Mouse (Mus musculus) stomach, embryonic 14.5 days (tissue): Measurements from ENCODE around the gene Ppp2r2c. TPM values are rescaled to one million over a fixed set of nuclear protein-coding genes. Genes with fewer than 3 reads are reported as not detected.

Experiments used
- ATAC-seq: fragments of 200-750 bp; cut with Nextera tagmentation; 2 replicates; pipeline ENCODE4 v1.8.0; 2017; ENCODE audit warnings: low read depth, moderate TSS enrichment; ENCODE audit not compliant: insufficient number of reproducible peaks, insufficient read depth, low FRiP score
- H3K27ac ChIP-seq: fragments of 300-500 bp; sonication (generic); 2 replicates; pipeline ENCODE4 v1.5.1; 2014; ENCODE audit warnings: mild to moderate bottlenecking, low read length, moderate library complexity, mixed read lengths
- H3K27me3 ChIP-seq: fragments of 300-500 bp; sonication (generic); 2 replicates; pipeline ENCODE4 v1.6.1; 2014; ENCODE audit warnings: low read length, control low read depth, mixed read lengths; ENCODE audit not compliant: control insufficient read depth, insufficient read depth
- H3K36me3 ChIP-seq: fragments of 300-500 bp; sonication (generic); 2 replicates; pipeline ENCODE4 v1.6.1; 2014; ENCODE audit warnings: mild to moderate bottlenecking, control low read depth, low read length, moderate library complexity, mixed read lengths; ENCODE audit not compliant: control insufficient read depth, insufficient read depth
- H3K4me1 ChIP-seq: fragments of 300-500 bp; sonication (generic); 2 replicates; pipeline ENCODE4 v1.6.1; 2014; ENCODE audit warnings: low read length, control low read depth, mixed read lengths; ENCODE audit not compliant: control insufficient read depth, insufficient read depth
- H3K4me2 ChIP-seq: fragments of 300-500 bp; sonication (generic); replicated peaks from 2 replicates; pipeline ENCODE4 v1.6.1; 2014; ENCODE audit warnings: low read depth, low read length, control low read depth
- H3K4me3 ChIP-seq: fragments of 300-500 bp; sonication (generic); 2 replicates; pipeline ENCODE4 v1.5.1; 2014; ENCODE audit warnings: low read depth, low read length, control low read depth
- H3K9ac ChIP-seq: fragments of 300-500 bp; sonication (generic); replicated peaks from 2 replicates; pipeline ENCODE4 v1.6.1; 2014; ENCODE audit warnings: low read depth, mild to moderate bottlenecking, control low read depth, low read length, moderate library complexity, mixed read lengths
- H3K9me3 ChIP-seq: fragments of 300-500 bp; sonication (generic); 2 replicates; pipeline ENCODE4 v1.6.1; 2016; ENCODE audit warnings: low read depth, low read length, control low read depth; ENCODE audit not compliant: control insufficient read depth
- WGBS: fragments of 180-500 bp; shearing (Covaris S2); extraction: QIAGEN DNeasy Blood & Tissue Kit; methylation state at CpG from one replicate; pipeline ENCODE4 v1.1.7; 2014; 5-methylcytosine and 5-hydroxymethylcytosine counted together
- polyA plus RNA-seq: library from polyadenylated mRNA; unstranded; fragments of >200 nt; fragmentation: Nextera tagmentation; extraction: Ambion mirVana; gene quantifications from 2 replicates; pipeline ENCODE4 v1.2.1, GENCODE M21; 2014

Gene Ppp2r2c
- polyA plus RNA-seq, 1 experiment from 2014 or later, result 1.0 TPM

GRCm38 (mm10) chr5:36977809-36978208, 109.5 kb downstream of the Ppp2r2c start:
- H3K4me1 ChIP-seq, result no peaks in the 10 kb centered on the region
- no peak overlapping the region for H3K4me2 ChIP-seq
- no peak for ATAC-seq
- H3K9me3 ChIP-seq, result no peaks in the 10 kb centered on the region
- 71% methylated on average over 9 of the region's 9 CpGs for WGBS
- no peak overlapping the region for H3K9ac ChIP-seq
- peaks cover 7% of the 10 kb centered on the region for H3K36me3 ChIP-seq
- H3K27ac ChIP-seq, result no peak overlapping the region
- H3K27me3 ChIP-seq, result no peaks in the 10 kb centered on the region
- H3K4me3 ChIP-seq, result no peak overlapping the region

- H3K9ac ChIP-seq, result no peak overlapping the region
- no peaks in the 10 kb centered on the region; the same call in none of the 2 replicates for H3K36me3 ChIP-seq
- H3K4me2 ChIP-seq, result no peak overlapping the region
- H3K27me3 ChIP-seq, result no peaks in the 10 kb centered on the region
- WGBS, result 72% methylated on average over 8 of the region's 8 CpGs
- ATAC-seq, result no peak
- H3K4me3 ChIP-seq, result no peak overlapping the region
- no peaks in the 10 kb centered on the region for H3K9me3 ChIP-seq
- no peaks in the 10 kb centered on the region for H3K4me1 ChIP-seq
- H3K27ac ChIP-seq, result no peak overlapping the region
Observed at GRCm38 (mm10) chr5:36979001-36979400, 110.7 kb downstream of the Ppp2r2c start.

GRCm38 (mm10) chr5:36979631-36980030, 111.3 kb downstream of the Ppp2r2c start:
- 81% methylated on average over 7 of the region's 7 CpGs for WGBS
- Histone ChIP-seq H3K27me3 (no peaks in the 10 kb centered on the region), H3K9me3 (no peaks in the 10 kb centered on the region), H3K9ac (no peak overlapping the region), H3K27ac (no peak overlapping the region), H3K4me2 (no peak overlapping the region), H3K4me3 (no peak overlapping the region), H3K4me1 (no peaks in the 10 kb centered on the region), H3K36me3 (no peaks in the 10 kb centered on the region; the same call in none of the 2 replicates)
- no peak for ATAC-seq

- Histone ChIP-seq H3K4me2 (no peak overlapping the region), H3K9ac (no peak overlapping the region), H3K4me3 (no peak overlapping the region), H3K9me3 (no peaks in the 10 kb centered on the region), H3K4me1 (no peaks in the 10 kb centered on the region), H3K27ac (no peak overlapping the region), H3K27me3 (no peaks in the 10 kb centered on the region), H3K36me3 (no peaks in the 10 kb centered on the region; the same call in none of the 2 replicates)
- WGBS, result 84% methylated on average over 4 of the region's 4 CpGs
- no peak for ATAC-seq
Observed at GRCm38 (mm10) chr5:36982271-36982670, 114.0 kb downstream of the Ppp2r2c start.

GRCm38 (mm10) chr5:36986617-36987016, 118.3 kb downstream of the Ppp2r2c start:
- no peak overlapping the region for H3K9ac ChIP-seq
- no peak overlapping the region for H3K4me3 ChIP-seq
- no peaks in the 10 kb centered on the region for H3K9me3 ChIP-seq
- no peak overlapping the region for H3K27ac ChIP-seq
- no peaks in the 10 kb centered on the region; the same call in 1 of the 2 replicates for H3K4me1 ChIP-seq
- no peak for ATAC-seq
- no peak overlapping the region for H3K4me2 ChIP-seq
- no peaks in the 10 kb centered on the region for H3K27me3 ChIP-seq
- no peaks in the 10 kb centered on the region for H3K36me3 ChIP-seq
- WGBS, result 85% methylated on average over 1 of the region's 1 CpGs

GRCm38 (mm10) chr5:36988124-36988780, 119.9 kb downstream of the Ppp2r2c start:
- H3K27ac ChIP-seq, result no peak overlapping the region
- WGBS, result 9% methylated on average over 24 of the region's 24 CpGs

GRCm38 (mm10) chr5:36988781-36989624, 120.7 kb downstream of the Ppp2r2c start, which contains the start of gene Wfs1:
Gene Wfs1 (minus strand): TSS chr5:36989205.
- no peaks in the 10 kb centered on the region for H3K9me3 ChIP-seq
- no peaks in the 10 kb centered on the region for H3K27me3 ChIP-seq
- no peaks in the 10 kb centered on the region; the same call in 1 of the 2 replicates for H3K4me1 ChIP-seq
- no peaks in the 10 kb centered on the region for H3K36me3 ChIP-seq
- peak within 1 kb of the TSS; percentile 63 for H3K9ac ChIP-seq
- H3K27ac ChIP-seq, result no peak within 1 kb of the TSS
- under 1% methylated on average over 60 of the region's 60 CpGs for WGBS
- peak within 1 kb of the TSS; percentile 60 for H3K4me2 ChIP-seq
- ATAC-seq, result peak; percentile 99
- H3K4me3 ChIP-seq, result peak within 1 kb of the TSS; percentile 56

More at GRCm38 (mm10) chr5:36988124-36988780, 119.9 kb downstream of the Ppp2r2c start:
- Histone ChIP-seq H3K9me3 (no peaks in the 10 kb centered on the region), H3K36me3 (no peaks in the 10 kb centered on the region), H3K27me3 (no peaks in the 10 kb centered on the region), H3K4me3 (peak overlapping the region; percentile 56), H3K4me1 (no peaks in the 10 kb centered on the region; the same call in 1 of the 2 replicates), H3K9ac (peak overlapping the region; percentile 63), H3K4me2 (peak overlapping the region; percentile 60)
- ATAC-seq, result 0 out of 2 replicates have a peak, but pooled peaks have one; percentile 1

GRCm38 (mm10) chr5:36989625-36989977, 121.3 kb downstream of the Ppp2r2c start:
- H3K4me3 ChIP-seq, result peak overlapping the region; percentile 56
- no peaks in the 10 kb centered on the region; the same call in 1 of the 2 replicates for H3K4me1 ChIP-seq
- H3K4me2 ChIP-seq, result peak overlapping the region; percentile 56
- no peaks in the 10 kb centered on the region for H3K9me3 ChIP-seq
- no peaks in the 10 kb centered on the region for H3K36me3 ChIP-seq
- H3K27ac ChIP-seq, result no peak overlapping the region
- 5% methylated on average over 3 of the region's 3 CpGs for WGBS
- no peaks in the 10 kb centered on the region for H3K27me3 ChIP-seq
- ATAC-seq, result no peak
- no peak overlapping the region for H3K9ac ChIP-seq
